Mouse (Mus musculus): ENCODE data around the gene Otx2.

- TF ChIP-seq CTCF (IDR thresholded peaks at IDR 0.05; ENCODE audit: extremely low read depth, insufficient read depth, insufficient read length, insufficient replicate concordance), result no peak
- no peak for TF ChIP-seq POLR2A (IDR thresholded peaks at IDR 0.05; ENCODE audit: low read depth, low read length)
Observed at GRCm38 (mm10) chr14:48722763-48723162, 49.1 kb upstream of the Otx2 start.
